ENCODE assay signal across 8 mouse cellular contexts in the genomic region with DNA sequence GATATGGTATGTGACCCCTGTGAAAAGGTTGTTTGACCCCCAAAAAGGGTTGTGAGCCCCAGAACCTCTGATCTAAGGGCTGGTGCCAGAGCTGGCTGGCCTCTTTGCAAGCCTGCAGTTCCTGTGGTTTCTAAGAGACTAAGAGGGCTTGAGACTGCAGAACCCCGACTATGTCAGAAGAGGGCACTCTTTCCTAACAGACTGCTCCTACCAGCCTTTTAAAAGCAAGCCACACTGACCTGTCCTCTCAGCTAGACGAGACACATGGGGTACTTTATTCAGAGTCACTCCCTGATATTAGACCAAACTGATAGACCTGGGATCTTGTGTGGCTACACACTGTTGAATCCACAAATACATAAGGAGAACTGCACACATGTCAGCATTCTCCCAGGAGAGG. TPM values are rescaled to one million over a fixed set of nuclear protein-coding genes. Genes with fewer than 3 reads are reported as not detected.
A peak's percentile ranks its signal among the peaks of the same experiment; 100 is the strongest.
DNase-seq lines count a peak whose midpoint lies in the region; ATAC-seq and TF ChIP-seq lines count a peak whose summit lies in the region.

No protein-coding gene starts in this region.

- peak; percentile 15 for DNase-seq in kidney, adult 11 months
- peak; percentile 51 for DNase-seq in MEL (ENCODE audit: low read depth, low spot score)
- peak; percentile 14 for DNase-seq in cerebellum, adult 9-11 months
- peak; percentile 19 to 52 for DNase-seq in heart, postnatal 14 days
- peak; percentile 30 to 31 for DNase-seq in left cerebral cortex, adult 18-20 months (ENCODE audit: low spot score in 2 of 2)
- peak; percentile 13 for DNase-seq in retina, adult 2 months (ENCODE audit: low read depth, low spot score)
- DNase-seq in ovary, postnatal 10 days (ENCODE audit: low spot score), result no peak

- 2% methylated on average over 2 of the region's 2 CpGs for WGBS in kidney, embryonic 14.5 days

- peak; percentile 66 for TF ChIP-seq RAD21 in MEL (IDR thresholded peaks at IDR 0.05; ENCODE audit: low read depth, low read length)

- peak; percentile 45 to 60 (median 56) for TF ChIP-seq CTCF in MEL (IDR thresholded peaks at IDR 0.05 in 2 of 3, conservative IDR thresholded peaks at IDR 0.05 in 1 of 3; ENCODE audit: control insufficient read depth in 1 of 3, insufficient read depth in 1 of 3, low read depth in 2 of 3, low read length in 3 of 3, poor library complexity in 1 of 3, severe bottlenecking in 1 of 3)

- no peaks in the 10 kb centered on the region for H3K79me2 ChIP-seq in MEL (ENCODE audit: control insufficient read depth, insufficient read depth, low read length, poor library complexity)

- TF ChIP-seq POLR2A in MEL (IDR thresholded peaks at IDR 0.05; ENCODE audit: control insufficient read depth in 1 of 2, insufficient read depth in 1 of 2, low read depth in 1 of 2, low read length in 2 of 2, poor library complexity in 1 of 2), result no peak

- no peaks in the 10 kb centered on the region for H3K27me3 ChIP-seq in kidney, embryonic 14.5 days (ENCODE audit: control insufficient read depth, insufficient read depth, low read length)
- no peaks in the 10 kb centered on the region; a peak in 1 of 4 replicates for H3K27me3 ChIP-seq in MEL (ENCODE audit: control insufficient read depth in 1 of 2, insufficient read depth in 2 of 2, low read length in 2 of 2)

- no peaks in the 10 kb centered on the region for H3K36me3 ChIP-seq in kidney, embryonic 14.5 days (ENCODE audit: control insufficient read depth, insufficient read depth, low read length)
- no peaks in the 10 kb centered on the region for H3K36me3 ChIP-seq in MEL (ENCODE audit: control insufficient read depth in 1 of 2, insufficient read depth in 2 of 2, low read length in 2 of 2)

- no peak overlapping the region for H3K27ac ChIP-seq in kidney, embryonic 14.5 days (ENCODE audit: low read depth, low read length)
- H3K27ac ChIP-seq in MEL (ENCODE audit: control insufficient read depth, low read depth, low read length), result no peak overlapping the region

- H3K4me3 ChIP-seq in kidney, embryonic 14.5 days (ENCODE audit: low read length), result no peak overlapping the region
- H3K4me3 ChIP-seq in MEL (ENCODE audit: control insufficient read depth in 1 of 2, insufficient read depth in 1 of 2, low read depth in 2 of 2, low read length in 2 of 2), result no peak overlapping the region

- ATAC-seq in kidney, embryonic 14.5 days (ENCODE audit: low FRiP score, low TSS enrichment), result no peak

- H3K9me3 ChIP-seq in kidney, embryonic 14.5 days (ENCODE audit: control insufficient read depth, low read length), result no peaks in the 10 kb centered on the region
- H3K9me3 ChIP-seq in MEL (replicated peaks; ENCODE audit: insufficient read depth, low read length), result no peaks in the 10 kb centered on the region

- H3K9ac ChIP-seq in kidney, embryonic 14.5 days (ENCODE audit: low read depth, low read length), result no peak overlapping the region
- no peak overlapping the region for H3K9ac ChIP-seq in MEL (ENCODE audit: control insufficient read depth, low read depth, low read length, poor library complexity, severe bottlenecking)

- TF ChIP-seq EP300 in MEL (IDR thresholded peaks at IDR 0.05; ENCODE audit: low read depth in 1 of 2, low read length in 2 of 2), result no peak

- H3K4me2 ChIP-seq in kidney, embryonic 14.5 days (replicated peaks; ENCODE audit: low read depth, low read length), result no peak overlapping the region

- intact Hi-C loops in heart, postnatal 14 days (cut with DNase I), result loop anchor here (1.0 to 10.0 kb wide), 5 partner anchors 64 to 321 kb away; no protein-coding TSS in a partner anchor

- H3K4me1 ChIP-seq in kidney, embryonic 14.5 days (ENCODE audit: control insufficient read depth, insufficient read depth, low read length), result no peaks in the 10 kb centered on the region
- H3K4me1 ChIP-seq in MEL (ENCODE audit: control insufficient read depth in 1 of 2, insufficient read depth in 2 of 2, low read length in 2 of 2), result no peaks in the 10 kb centered on the region

TF ChIP-seq in MEL, 35 proteins besides CTCF, POLR2A, EP300 and RAD21:
- TF ChIP-seq ETS1 (IDR thresholded peaks at IDR 0.05; ENCODE audit: low read depth, low read length) (no peak), RCOR1 (IDR thresholded peaks at IDR 0.05; ENCODE audit: low read depth, low read length) (no peak), SMC3 (IDR thresholded peaks at IDR 0.05; ENCODE audit: low read depth, low read length) (peak; percentile 55), ZC3H11A (IDR thresholded peaks at IDR 0.05; ENCODE audit: low read depth, low read length) (peak; percentile 54), TCF12 (IDR thresholded peaks at IDR 0.05; ENCODE audit: low read depth, low read length) (no peak), CHD2 (IDR thresholded peaks at IDR 0.05; ENCODE audit: low read length) (no peak), NRF1 (IDR thresholded peaks at IDR 0.05; ENCODE audit: insufficient read depth, low read depth, low read length, poor library complexity, severe bottlenecking) (no peak), BHLHE40 (IDR thresholded peaks at IDR 0.05; ENCODE audit: borderline replicate concordance, low read depth, low read length) (no peak), ZKSCAN1 (IDR thresholded peaks at IDR 0.05; ENCODE audit: low read depth, low read length) (no peak), TBP (IDR thresholded peaks at IDR 0.05; ENCODE audit: low read depth, low read length) (no peak)

RNA-seq across cellular contexts. Expression of a gene that starts 19.9 kb away (rescaled TPM):
- polyA plus RNA-seq in kidney, embryonic 14.5 days (2014; fragmentation: Nextera tagmentation; extraction: Ambion mirVana), result 3.5 and 4.1 TPM in 2 replicates
- total RNA-seq in MEL (2012; rRNA removed), result not detected in 2 replicates
- not detected for polyA plus RNA-seq in MEL (2012; ENCODE audit: insufficient read depth in 1 of 2, insufficient read length in 2 of 2, low read depth in 1 of 2, low replicate concordance in 2 of 2, missing spikeins in 1 of 2)
- total RNA-seq in heart, postnatal 14 days (2021), result 1 to 10 TPM; 9.3 to 9.9 TPM
- total RNA-seq in left cerebral cortex, adult 18-20 months (2021), result 10 to 100 TPM; 21.5 to 23.6 TPM

Comparison
In these comparisons a context has a peak if more than half of its experiments do, and no peak if none do; other contexts are left out.
1. RNA of a gene that starts 19.9 kb away (total RNA-seq): 21.5 to 23.6 TPM in left cerebral cortex, adult 18-20 months and 9.3 to 9.9 TPM in heart, postnatal 14 days; not detected in MEL; every median in the first group is over 10 times any median in the second.